Mouse (Mus musculus) limb, embryonic 11.5 days (tissue): Measurements from ENCODE around the gene Hivep2. TPM values are rescaled to one million over a fixed set of nuclear protein-coding genes. Genes with fewer than 3 reads are reported as not detected.

Source experiments
- ATAC-seq: fragments of 200-750 bp; cut with Nextera tagmentation; 2 replicates; pipeline ENCODE4 v1.8.0; 2017; ENCODE audit warnings: low read depth; ENCODE audit not compliant: insufficient number of reproducible peaks, low FRiP score, low TSS enrichment
- DNase-seq: peaks from one replicate; pipeline ENCODE4 v3.0.0-alpha.2; 2015; ENCODE audit warnings: low spot score
- H3K27ac ChIP-seq: fragments of 300-500 bp; sonication (generic); replicated peaks from 2 replicates; pipeline ENCODE4 v1.5.1; 2014; ENCODE audit warnings: low read depth, mild to moderate bottlenecking, low read length
- H3K27me3 ChIP-seq: fragments of 300-500 bp; sonication (generic); 2 replicates; pipeline ENCODE4 v1.6.1; 2014; ENCODE audit warnings: mild to moderate bottlenecking, low read length, mixed read lengths; ENCODE audit not compliant: control insufficient read depth, insufficient read depth
- H3K36me3 ChIP-seq: fragments of 300-500 bp; sonication (generic); 2 replicates; pipeline ENCODE4 v1.6.1; 2014; ENCODE audit warnings: mild to moderate bottlenecking, low read length, moderate library complexity, mixed read lengths; ENCODE audit not compliant: control insufficient read depth, insufficient read depth
- H3K4me1 ChIP-seq: fragments of 300-500 bp; sonication (generic); 2 replicates; pipeline ENCODE4 v1.6.1; 2014; ENCODE audit warnings: low read length, mixed read lengths; ENCODE audit not compliant: control insufficient read depth, insufficient read depth
- H3K4me2 ChIP-seq: fragments of 300-500 bp; sonication (generic); 2 replicates; pipeline ENCODE4 v1.6.1; 2014; ENCODE audit warnings: low read depth, mild to moderate bottlenecking, moderate library complexity; ENCODE audit not compliant: severe bottlenecking
- H3K4me3 ChIP-seq: fragments of 300-500 bp; sonication (generic); 2 replicates; pipeline ENCODE4 v1.5.1; 2014; ENCODE audit warnings: low read depth, low read length
- H3K9ac ChIP-seq: fragments of 300-500 bp; sonication (generic); 2 replicates; pipeline ENCODE4 v1.6.1; 2014; ENCODE audit warnings: mild to moderate bottlenecking, low read length
- H3K9me3 ChIP-seq: fragments of 300-500 bp; sonication (generic); 2 replicates; pipeline ENCODE4 v1.6.1; 2016; ENCODE audit warnings: low read length; ENCODE audit not compliant: control insufficient read depth
- WGBS: fragments of 180-500 bp; shearing (Covaris S2); extraction: QIAGEN DNeasy Blood & Tissue Kit; methylation state at CpG from one replicate; pipeline ENCODE4 v1.1.7; 2014; 5-methylcytosine and 5-hydroxymethylcytosine counted together
- polyA plus RNA-seq: library from polyadenylated mRNA; unstranded; fragments of >200 nt; fragmentation: Nextera tagmentation; extraction: Ambion mirVana; gene quantifications from 2 replicates; pipeline ENCODE4 v1.2.1, GENCODE M21; 2014

Hivep2 gene
- polyA plus RNA-seq, 1 experiment from 2014 or later = 1.7 TPM

GRCm38 (mm10) chr10:14096045-14096444 is 130.2 kb downstream of the Hivep2 start:
- DNase-seq (no peak), ATAC-seq (no peak)
- no peak overlapping the region for H3K4me2 ChIP-seq
- WGBS = 78% methylated on average over 3 of the region's 3 CpGs
- H3K36me3 ChIP-seq = no peaks in the 10 kb centered on the region
- H3K27ac ChIP-seq = no peak overlapping the region
- H3K4me1 ChIP-seq = no peaks in the 10 kb centered on the region
- H3K4me3 ChIP-seq = no peak overlapping the region
- H3K9ac ChIP-seq = no peak overlapping the region
- no peaks in the 10 kb centered on the region for H3K27me3 ChIP-seq
- no peaks in the 10 kb centered on the region for H3K9me3 ChIP-seq

- Histone ChIP-seq H3K36me3 (no peaks in the 10 kb centered on the region), H3K4me3 (no peak overlapping the region), H3K9me3 (no peaks in the 10 kb centered on the region), H3K9ac (no peak overlapping the region), H3K4me1 (no peaks in the 10 kb centered on the region), H3K4me2 (no peak overlapping the region), H3K27me3 (no peaks in the 10 kb centered on the region), H3K27ac (no peak overlapping the region)
- no peak for DNase-seq
- WGBS = 87% methylated on average over 4 of the region's 4 CpGs
- ATAC-seq = no peak
These were observed 133.3 kb downstream of the Hivep2 start for GRCm38 (mm10) chr10:14099182-14099581.

GRCm38 (mm10) chr10:14100041-14100440 is 134.2 kb downstream of the Hivep2 start:
- Histone ChIP-seq H3K4me3 (no peak overlapping the region), H3K4me2 (no peak overlapping the region), H3K4me1 (no peaks in the 10 kb centered on the region), H3K36me3 (no peaks in the 10 kb centered on the region), H3K27ac (no peak overlapping the region), H3K9me3 (no peaks in the 10 kb centered on the region), H3K27me3 (no peaks in the 10 kb centered on the region), H3K9ac (no peak overlapping the region)
- ATAC-seq (no peak), DNase-seq (no peak)
- WGBS = 87% methylated on average over 8 of the region's 8 CpGs

- no peak for ATAC-seq
These were observed 135.0 kb downstream of the Hivep2 start for GRCm38 (mm10) chr10:14100847-14101246.

GRCm38 (mm10) chr10:14101966-14102365 is 136.1 kb downstream of the Hivep2 start:
- DNase-seq (no peak), ATAC-seq (no peak)
- WGBS = 84% methylated on average over 5 of the region's 5 CpGs
- Histone ChIP-seq H3K27ac (no peak overlapping the region), H3K27me3 (no peaks in the 10 kb centered on the region), H3K4me1 (no peaks in the 10 kb centered on the region), H3K36me3 (no peaks in the 10 kb centered on the region), H3K9me3 (no peaks in the 10 kb centered on the region), H3K4me2 (no peak overlapping the region), H3K9ac (no peak overlapping the region), H3K4me3 (no peak overlapping the region)

More at GRCm38 (mm10) chr10:14100847-14101246, 135.0 kb downstream of the Hivep2 start:
- no peak overlapping the region for H3K4me2 ChIP-seq
- H3K9me3 ChIP-seq = no peaks in the 10 kb centered on the region
- WGBS = 90% methylated on average over 3 of the region's 3 CpGs
- DNase-seq = no peak
- H3K9ac ChIP-seq = no peak overlapping the region
- H3K27ac ChIP-seq = no peak overlapping the region
- H3K4me1 ChIP-seq = no peaks in the 10 kb centered on the region
- H3K36me3 ChIP-seq = no peaks in the 10 kb centered on the region
- no peak overlapping the region for H3K4me3 ChIP-seq
- no peaks in the 10 kb centered on the region for H3K27me3 ChIP-seq

- no peaks in the 10 kb centered on the region for H3K36me3 ChIP-seq
- no peaks in the 10 kb centered on the region for H3K27me3 ChIP-seq
- H3K9me3 ChIP-seq = no peaks in the 10 kb centered on the region
- no peak overlapping the region for H3K4me3 ChIP-seq
- 81% methylated on average over 7 of the region's 7 CpGs for WGBS
- H3K9ac ChIP-seq = no peak overlapping the region
- H3K4me2 ChIP-seq = no peak overlapping the region
- DNase-seq = no peak
- ATAC-seq = no peak
- H3K27ac ChIP-seq = no peak overlapping the region
- no peaks in the 10 kb centered on the region for H3K4me1 ChIP-seq
These were observed 142.3 kb downstream of the Hivep2 start for GRCm38 (mm10) chr10:14107980-14108671.

GRCm38 (mm10) chr10:14115846-14116245 is 150.0 kb downstream of the Hivep2 start:
- Histone ChIP-seq H3K9ac (no peak overlapping the region), H3K36me3 (no peaks in the 10 kb centered on the region), H3K27ac (no peak overlapping the region), H3K27me3 (no peaks in the 10 kb centered on the region), H3K4me1 (no peaks in the 10 kb centered on the region), H3K4me2 (no peak overlapping the region), H3K4me3 (no peak overlapping the region), H3K9me3 (no peaks in the 10 kb centered on the region)
- ATAC-seq (no peak), DNase-seq (no peak)
- WGBS = 79% methylated on average over 4 of the region's 4 CpGs

GRCm38 (mm10) chr10:14116978-14117377 is 151.1 kb downstream of the Hivep2 start:
- Histone ChIP-seq H3K4me2 (no peak overlapping the region), H3K9me3 (no peaks in the 10 kb centered on the region), H3K27ac (no peak overlapping the region), H3K4me3 (no peak overlapping the region), H3K9ac (no peak overlapping the region), H3K27me3 (no peaks in the 10 kb centered on the region), H3K36me3 (no peaks in the 10 kb centered on the region), H3K4me1 (no peaks in the 10 kb centered on the region)
- ATAC-seq (no peak), DNase-seq (no peak)
- WGBS = 90% methylated on average over 5 of the region's 5 CpGs

GRCm38 (mm10) chr10:14119201-14119600 is 153.3 kb downstream of the Hivep2 start:
- 88% methylated on average over 5 of the region's 5 CpGs for whole genome bisulfite sequencing
- Histone ChIP-seq H3K9ac (no peak overlapping the region), H3K27ac (no peak overlapping the region)

More at GRCm38 (mm10) chr10:14119201-14119600, 153.3 kb downstream of the Hivep2 start:
- Histone ChIP-seq H3K4me2 (no peak overlapping the region), H3K9me3 (no peaks in the 10 kb centered on the region), H3K4me1 (no peaks in the 10 kb centered on the region), H3K27me3 (no peaks in the 10 kb centered on the region), H3K4me3 (no peak overlapping the region), H3K36me3 (no peaks in the 10 kb centered on the region)
- no peak for DNase-seq
- no peak for ATAC-seq
